Mouse (Mus musculus): ENCODE data around the gene Ltbp3.

Ltbp3 gene

GRCm38 (mm10) chr19:5794771-5795576 lies 54.3 kb downstream of the Ltbp3 start:
- peak in 1 of 2 experiments; percentile 41 for DNase-seq

DNA sequence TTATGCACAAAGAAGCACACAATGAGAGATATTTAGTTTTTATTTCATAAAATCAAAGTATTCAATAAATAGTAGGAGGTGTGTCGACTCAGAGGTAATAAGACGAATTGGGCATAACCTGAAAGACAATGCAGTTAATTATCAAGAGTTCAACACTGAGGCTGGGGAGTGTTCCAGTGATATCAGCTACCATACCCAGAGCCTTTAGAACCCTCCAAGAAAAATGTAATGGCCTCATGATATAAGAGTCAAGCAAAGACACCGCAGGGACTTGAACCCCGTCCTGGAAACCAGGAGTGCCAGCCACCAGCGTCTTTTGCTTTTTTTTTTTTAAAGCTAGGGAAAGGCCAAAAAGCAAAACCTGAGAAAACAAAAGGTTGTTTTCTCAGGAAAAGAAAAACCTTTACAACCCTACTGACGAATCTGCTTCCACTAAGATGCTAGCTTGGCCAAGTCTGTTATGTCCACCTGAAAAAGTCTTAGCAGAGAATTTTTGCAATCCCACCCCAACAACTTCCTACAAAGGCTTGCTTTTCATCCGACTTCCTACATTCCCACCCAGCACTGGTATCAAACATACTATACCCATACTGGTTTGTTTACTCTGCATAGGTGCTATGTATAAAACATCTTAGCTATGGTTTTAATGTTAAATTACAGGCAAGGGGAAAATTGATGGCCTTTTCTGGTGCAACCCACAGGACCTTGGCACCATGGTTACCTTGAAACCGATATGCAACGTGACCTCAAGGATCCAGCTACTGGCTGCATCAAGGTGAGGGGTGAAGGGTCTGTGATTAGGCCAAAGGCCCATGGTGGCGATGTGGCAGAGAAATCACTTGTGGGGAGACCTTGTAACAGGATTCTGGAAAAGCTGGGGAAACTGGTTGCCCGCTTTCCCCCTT lies 55.2 kb downstream of the Ltbp3 start:
- DNase-seq, result no peak

DNA sequence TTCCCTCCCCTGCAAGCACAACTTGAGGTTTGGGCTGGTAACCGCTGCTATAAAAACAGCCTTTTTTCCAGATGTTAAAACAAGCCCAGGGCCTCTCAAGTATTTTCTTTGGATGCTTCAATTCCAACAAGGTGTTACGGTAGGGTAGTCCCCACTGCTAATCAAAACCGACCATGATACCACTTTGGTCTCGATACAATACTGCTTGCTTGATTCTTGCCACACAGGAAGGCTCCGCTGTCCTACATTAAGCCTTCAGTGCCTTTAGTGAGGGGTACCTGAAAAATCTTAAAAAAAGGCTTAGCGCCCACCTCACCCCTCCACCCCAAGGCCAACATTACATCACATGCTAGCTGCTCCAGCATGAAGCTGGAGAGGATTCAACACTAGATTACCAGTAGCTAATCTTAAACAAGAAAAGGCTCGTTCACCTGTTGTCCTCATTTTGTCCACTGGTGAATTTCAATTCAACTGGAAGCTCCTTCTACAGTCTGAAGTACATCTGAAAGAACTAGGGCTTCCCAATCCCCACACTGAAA lies 55.9 kb downstream of the Ltbp3 start:
- DNase-seq, result no peak

GRCm38 (mm10) chr19:5797381-5798111 lies 56.8 kb downstream of the Ltbp3 start:
- DNase-seq, result no peak

DNA sequence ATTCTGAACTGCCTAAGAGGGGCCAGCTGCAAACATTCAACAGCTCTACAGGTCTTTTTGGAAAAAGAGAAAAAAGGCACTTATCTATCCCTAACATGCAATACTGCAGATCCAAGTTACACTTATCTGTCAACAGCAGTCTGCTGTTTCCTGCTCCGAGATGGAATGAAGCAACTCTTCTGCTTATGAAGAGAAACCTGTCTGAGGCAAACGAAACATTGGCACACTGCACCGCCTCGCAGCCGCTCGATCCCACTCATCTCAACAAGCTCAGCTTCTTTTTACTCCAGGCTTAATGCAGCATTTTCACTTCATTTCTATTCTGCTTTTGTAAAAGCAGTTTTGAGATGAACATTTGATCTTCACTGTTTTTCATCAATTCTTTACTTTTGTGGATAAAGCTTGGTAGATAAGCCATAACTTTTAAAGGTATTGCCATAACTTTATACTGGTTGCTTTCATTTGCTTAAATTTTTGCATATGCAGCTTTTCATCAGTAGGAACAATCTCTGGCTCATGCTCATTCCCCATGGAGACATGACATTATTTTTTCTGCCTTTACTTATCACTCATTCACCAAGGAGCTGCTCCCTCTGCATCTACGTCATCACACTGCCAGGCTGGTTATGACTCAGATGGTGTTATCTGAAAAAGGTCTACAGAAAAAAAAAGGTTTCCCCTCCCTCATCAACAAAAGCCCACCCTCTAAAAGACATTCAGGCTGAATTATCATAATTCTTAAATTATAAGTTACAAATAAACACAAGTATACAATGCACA lies 58.2 kb downstream of the Ltbp3 start:
- no peak for DNase-seq

- DNase-seq, result no peak
These were observed 59.1 kb downstream of the Ltbp3 start for GRCm38 (mm10) chr19:5799566-5800349.

- no peak for DNase-seq
These were observed 59.6 kb downstream of the Ltbp3 start for GRCm38 (mm10) chr19:5800350-5800631.

DNA sequence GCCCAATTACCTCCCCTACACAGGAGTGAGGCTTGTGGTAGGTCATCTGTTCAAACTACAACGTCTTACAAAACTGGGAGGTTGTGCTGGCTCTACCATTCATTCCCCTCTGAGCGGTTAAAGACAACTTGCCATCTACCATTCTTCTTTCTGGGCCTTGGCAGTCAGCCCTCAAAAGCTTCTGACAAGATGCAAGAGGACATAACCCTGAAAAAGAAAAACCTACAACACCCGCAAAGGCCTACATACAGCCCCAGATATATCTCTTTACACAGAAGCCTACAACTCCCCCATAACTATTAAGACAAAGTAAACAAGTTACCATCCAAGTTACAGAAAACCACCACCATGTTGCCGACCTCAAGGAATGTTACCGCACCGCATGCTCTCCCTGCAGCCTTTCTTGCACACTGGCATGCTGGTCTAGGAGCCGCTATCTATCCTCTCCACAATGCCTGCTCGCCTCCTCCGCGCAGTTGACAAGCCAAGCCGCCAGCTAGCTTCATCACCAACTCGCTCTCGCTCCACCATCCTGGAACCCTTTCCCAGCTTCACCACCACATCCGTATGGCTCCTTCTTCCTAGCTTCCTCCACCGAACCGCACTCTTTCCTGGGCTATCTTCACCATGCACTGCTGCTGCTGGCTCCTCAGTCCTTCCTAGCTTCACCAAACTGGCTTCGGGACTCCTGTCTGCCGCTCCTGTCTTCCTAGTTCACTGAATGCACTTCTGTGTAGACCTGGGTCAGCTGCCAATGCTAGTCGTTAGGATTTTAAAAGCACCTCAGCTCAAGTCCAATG lies 60.1 kb downstream of the Ltbp3 start:
- no peak for DNase-seq

DNA sequence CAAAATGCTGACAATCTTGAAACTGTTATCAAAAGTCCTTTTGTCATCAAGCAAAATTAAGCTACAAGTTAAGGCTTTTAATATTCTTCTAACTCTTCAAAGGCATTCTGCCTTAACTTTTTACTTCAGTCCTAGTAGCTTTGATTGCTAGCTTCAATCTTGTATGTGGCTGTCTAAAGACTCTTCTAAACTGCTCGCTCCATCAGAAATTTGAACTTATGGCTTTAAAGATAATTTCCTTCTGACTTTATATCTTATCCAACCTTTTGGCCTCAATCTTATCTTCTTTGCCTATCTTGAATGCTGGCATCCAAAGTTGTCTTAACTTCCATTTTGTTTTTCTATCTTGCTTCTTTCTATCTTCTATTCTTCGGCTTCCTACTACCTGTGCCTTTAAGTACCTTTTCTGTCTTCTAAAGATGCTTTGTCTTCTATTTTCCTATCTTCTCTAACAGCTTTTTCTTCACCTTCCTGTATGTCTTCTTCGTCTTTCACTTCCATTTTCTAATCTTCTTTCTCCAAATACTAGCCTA lies 60.8 kb downstream of the Ltbp3 start:
- no peak for DNase-seq

DNA sequence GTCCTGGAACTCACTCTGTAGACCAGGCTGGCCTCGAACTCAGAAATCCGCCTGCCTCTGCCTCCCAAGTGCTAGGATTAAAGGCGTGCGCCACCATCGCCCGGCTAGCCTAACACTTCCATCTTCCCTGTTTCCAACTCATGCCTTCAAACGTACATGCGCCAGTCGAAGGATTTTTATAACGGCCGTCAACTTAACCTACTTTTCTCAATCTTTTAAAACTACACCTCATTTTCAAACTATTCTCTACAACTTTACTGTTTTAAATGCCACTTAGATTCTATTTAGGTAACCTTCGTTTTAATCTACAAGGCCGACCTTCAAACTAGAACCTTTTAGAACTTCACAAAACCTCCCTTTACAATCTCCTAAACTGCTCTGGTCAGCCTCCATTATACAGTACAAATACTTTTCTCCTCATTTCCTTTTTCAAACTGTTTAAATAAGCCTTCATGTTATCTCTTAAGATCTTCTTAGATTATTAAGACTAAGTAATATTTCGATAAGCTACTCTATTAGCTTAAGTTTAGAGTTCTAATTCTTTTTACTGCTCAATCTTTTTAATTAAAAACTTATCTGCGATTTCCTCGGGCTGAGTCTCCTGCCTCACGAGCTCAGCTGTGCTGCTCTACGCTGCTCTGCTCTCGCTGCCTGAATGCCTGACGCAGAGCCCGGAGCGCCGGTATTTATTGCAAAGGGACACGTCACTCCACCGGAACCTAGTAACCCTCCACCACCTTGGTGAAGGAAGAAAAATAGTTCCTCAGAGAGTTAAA lies 61.5 kb downstream of the Ltbp3 start:
- peak; percentile 95 to 96 for DNase-seq

DNA sequence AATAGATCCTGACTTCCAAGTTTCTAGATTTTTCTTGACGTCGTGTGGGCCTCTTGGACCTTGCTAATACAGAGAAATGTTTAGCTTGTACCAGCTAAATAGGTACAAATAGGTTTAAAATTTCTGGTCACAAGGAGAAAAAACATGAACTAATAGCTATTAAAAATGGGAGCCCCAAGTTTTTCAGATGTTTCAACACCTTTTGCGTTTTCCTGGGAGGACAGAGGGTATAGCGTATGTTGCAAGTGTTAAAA lies 62.0 kb downstream of the Ltbp3 start:
- no peak for DNase-seq

- peak; percentile 99 for DNase-seq
These were observed 62.6 kb downstream of the Ltbp3 start for GRCm38 (mm10) chr19:5803041-5803880.

DNA sequence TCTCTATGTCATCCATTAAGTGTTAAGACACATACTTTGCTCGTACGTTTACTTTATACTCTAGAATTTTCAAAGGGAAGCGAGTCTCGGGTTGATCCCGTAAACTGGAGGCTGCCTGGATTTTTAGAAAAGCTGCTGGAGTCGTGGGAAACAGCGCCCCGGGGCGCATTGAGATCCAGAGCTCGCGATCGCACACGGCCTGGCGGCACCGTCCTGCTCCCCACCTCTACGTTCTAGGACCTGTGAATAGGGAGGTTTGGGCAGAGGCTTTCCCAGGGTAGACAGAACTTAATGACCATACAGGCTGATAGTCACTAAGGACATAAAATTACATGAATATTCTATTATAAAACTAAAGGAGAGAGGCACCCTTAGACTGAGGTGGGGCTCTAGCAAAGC lies 63.2 kb downstream of the Ltbp3 start:
- no peak for DNase-seq

- no peak for DNase-seq
These were observed 63.7 kb downstream of the Ltbp3 start for GRCm38 (mm10) chr19:5804371-5804899.

- DNase-seq, result peak; percentile 72 to 86
These were observed 65.5 kb downstream of the Ltbp3 start for GRCm38 (mm10) chr19:5806051-5806808.

DNA sequence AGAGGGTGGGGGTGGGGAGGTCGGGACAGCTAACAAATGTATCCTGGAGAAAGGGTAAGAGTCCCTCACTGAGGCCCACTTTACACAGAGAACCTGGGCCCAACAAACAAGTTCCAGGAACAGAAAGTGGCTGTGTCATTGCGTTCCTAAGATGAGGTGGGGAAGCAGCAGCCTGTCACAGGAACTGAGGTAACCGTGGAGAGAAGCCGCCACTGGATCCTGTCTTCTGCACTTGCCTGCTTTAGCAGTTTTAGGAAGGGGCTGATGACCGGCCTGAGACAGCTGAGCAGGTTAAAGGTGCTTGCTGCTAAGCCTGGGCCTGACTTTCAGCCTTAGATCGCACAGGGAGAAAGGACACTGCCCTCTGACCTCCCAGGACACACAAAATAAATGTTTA lies 66.1 kb downstream of the Ltbp3 start:
- peak; percentile 62 to 66 for DNase-seq

DNA sequence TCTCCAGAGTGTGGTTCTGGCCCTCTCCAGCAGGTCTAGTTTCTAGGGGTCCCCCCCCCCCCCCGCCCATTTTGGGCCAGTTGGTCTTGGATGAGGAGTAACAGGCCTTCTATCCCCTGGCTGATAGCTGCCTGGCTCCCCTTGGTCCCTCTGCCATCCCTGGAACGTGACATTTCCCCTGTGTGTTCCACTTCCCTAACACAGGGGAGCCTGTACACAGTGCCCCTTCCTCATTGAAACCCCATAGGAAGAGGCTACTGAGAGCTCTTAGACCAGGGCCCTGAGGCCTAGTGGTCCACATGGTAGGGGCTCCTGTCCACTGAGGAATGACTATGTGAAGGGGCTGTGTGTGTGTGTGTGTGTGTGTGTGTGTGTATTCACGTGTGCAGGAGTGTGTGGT lies 67.0 kb downstream of the Ltbp3 start:
- no peak for DNase-seq
